ENCODE assay signal across 34 mouse cellular contexts in the genomic region with DNA sequence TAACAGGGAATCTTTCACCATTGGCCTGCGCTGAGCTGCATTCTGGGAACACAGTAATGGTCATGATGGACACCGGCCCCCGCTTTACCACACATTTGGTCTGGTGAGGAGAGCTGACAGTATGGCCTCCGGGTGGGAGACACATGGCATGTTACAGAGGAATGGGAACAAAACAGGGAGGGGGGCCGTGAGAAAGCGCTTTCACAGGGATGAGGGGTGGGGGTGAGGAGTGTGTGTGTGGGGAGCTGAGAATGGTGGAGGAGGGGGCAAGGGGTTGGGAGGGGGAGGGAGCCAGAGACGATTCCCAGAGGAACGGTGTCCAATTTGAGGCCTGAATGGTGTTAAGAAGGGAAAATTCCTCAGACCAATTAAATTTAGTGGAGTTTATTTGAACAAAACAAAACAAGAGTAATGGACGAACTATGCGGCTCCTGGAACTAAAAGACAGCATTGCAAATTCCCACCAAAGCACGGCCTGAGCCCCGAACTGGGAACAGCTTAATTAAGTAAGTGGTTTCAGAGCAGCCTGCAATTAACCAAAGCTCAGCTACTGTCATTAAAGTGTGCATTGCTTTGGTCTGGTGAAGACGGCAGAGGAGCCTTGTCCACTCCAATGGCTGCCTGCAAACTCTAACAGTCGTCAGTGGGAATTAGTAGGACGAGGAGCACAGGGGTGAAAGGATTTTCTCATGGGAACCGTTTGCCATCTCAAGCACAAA. TPM values are rescaled to one million over a fixed set of nuclear protein-coding genes. Genes with fewer than 3 reads are reported as not detected.
DNase-seq lines count a peak whose midpoint lies in the region; ATAC-seq and TF ChIP-seq lines count a peak whose summit lies in the region.
"Had no signal": no experiment of that assay in that cellular context is flagged by ENCODE, and none has a peak within 500 bp of the region (broad histone marks: within the 10 kb centered on the region; RNA-seq: fewer than 3 reads in every experiment).

No protein-coding gene starts in this region.

- no peak for ATAC-seq in forebrain, postnatal 0 days
- ATAC-seq in midbrain, embryonic 12.5 days (ENCODE audit: low FRiP score, low read depth): peak; percentile 31
- ATAC-seq in midbrain, embryonic 16.5 days: no peak
- ATAC-seq in forebrain, embryonic 16.5 days: peak; percentile 62
- ATAC-seq: intestine, postnatal 0 days; Patski had no signal

- intact Hi-C loops in left cerebral cortex, postnatal 4 days (cut with DNase I): loop anchor here (10.0 kb wide), 1 partner anchor 178 kb away; the partner anchor contains the start of gene Adamts18

- no peaks in the 10 kb centered on the region for H3K36me3 ChIP-seq in forebrain, embryonic 10.5 days (replicated peaks)
- no peaks in the 10 kb centered on the region for H3K36me3 ChIP-seq in forebrain, postnatal 0 days (ENCODE audit: insufficient read depth)
- no peaks in the 10 kb centered on the region for H3K36me3 ChIP-seq in midbrain, embryonic 12.5 days
- no peaks in the 10 kb centered on the region for H3K36me3 ChIP-seq in midbrain, embryonic 16.5 days (ENCODE audit: control insufficient read depth, insufficient read depth, low read length)
- no peaks in the 10 kb centered on the region for H3K36me3 ChIP-seq in forebrain, embryonic 16.5 days (ENCODE audit: control insufficient read depth, insufficient read depth)
- H3K36me3 ChIP-seq: embryonic facial prominence, embryonic 15.5 days; G1E; hindbrain, embryonic 13.5 days; kidney, embryonic 15.5 days; limb, embryonic 15.5 days; neural tube, embryonic 15.5 days had no signal

- H3K4me3 ChIP-seq in forebrain, embryonic 10.5 days: no peak overlapping the region
- H3K4me3 ChIP-seq in forebrain, postnatal 0 days (ENCODE audit: low read depth, low read length): no peak overlapping the region
- H3K4me3 ChIP-seq in midbrain, embryonic 12.5 days: no peak overlapping the region
- H3K4me3 ChIP-seq in midbrain, embryonic 16.5 days (ENCODE audit: low read depth, low read length): no peak overlapping the region
- no peak overlapping the region for H3K4me3 ChIP-seq in forebrain, embryonic 16.5 days (replicated peaks; ENCODE audit: low read length)
- H3K4me3 ChIP-seq: embryonic facial prominence, embryonic 15.5 days; hindbrain, embryonic 13.5 days; kidney, embryonic 15.5 days; limb, embryonic 15.5 days; neural tube, embryonic 15.5 days had no signal

- TF ChIP-seq CTCF in forebrain, postnatal 0 days (IDR thresholded peaks at IDR 0.05; ENCODE audit: low read depth): no peak

- H3K27ac ChIP-seq in forebrain, embryonic 10.5 days: peak overlapping the region; percentile 65
- no peak overlapping the region for H3K27ac ChIP-seq in forebrain, postnatal 0 days (ENCODE audit: low read depth, low read length)
- no peak overlapping the region for H3K27ac ChIP-seq in midbrain, embryonic 12.5 days (replicated peaks)
- H3K27ac ChIP-seq in midbrain, embryonic 16.5 days (ENCODE audit: low read length): no peak overlapping the region
- H3K27ac ChIP-seq in forebrain, embryonic 16.5 days (ENCODE audit: low read length): peak overlapping the region; percentile 63
- H3K27ac ChIP-seq: embryonic facial prominence, embryonic 15.5 days; hindbrain, embryonic 13.5 days; kidney, embryonic 15.5 days; limb, embryonic 15.5 days; liver, embryonic 14.5 days; neural tube, embryonic 15.5 days had no signal

- DNase-seq in forebrain, embryonic 10.5 days (ENCODE audit: extremely low spot score, low spot score): peak; percentile 32
- no peak for DNase-seq in forebrain, postnatal 0 days
- DNase-seq in left cerebral cortex, postnatal 4 days: no peak
- no peak for DNase-seq in kidney, postnatal 14 days
- DNase-seq: adrenal gland, postnatal 14 days; cerebellum, adult 11-12 months; cerebellum, adult 9-11 months; gastrocnemius, postnatal 25 days; heart, adult 18-20 months; heart, postnatal 4 days; kidney, postnatal 4 days; lung, embryonic 14.5 days; lung, postnatal 14 days; right cerebral cortex, adult 18-20 months; spleen, adult 18-20 months; thymus, adult 18-20 months; thymus, postnatal 25 days had no signal

- H3K4me1 ChIP-seq in forebrain, embryonic 10.5 days: peaks cover 40% of the 10 kb centered on the region
- H3K4me1 ChIP-seq in forebrain, postnatal 0 days (ENCODE audit: insufficient read depth): no peaks in the 10 kb centered on the region
- 0 out of 2 replicates have a peak, but pooled peaks cover 10% of the 10 kb centered on the region for H3K4me1 ChIP-seq in midbrain, embryonic 12.5 days
- peaks cover 3% of the 10 kb centered on the region; the same call in 1 of the 2 replicates for H3K4me1 ChIP-seq in midbrain, embryonic 16.5 days (ENCODE audit: control insufficient read depth, insufficient read depth, low read length)
- H3K4me1 ChIP-seq in forebrain, embryonic 16.5 days (replicated peaks; ENCODE audit: control insufficient read depth, insufficient read depth, low read length): peaks cover 18% of the 10 kb centered on the region
- H3K4me1 ChIP-seq: embryonic facial prominence, embryonic 15.5 days had no signal

- WGBS in forebrain, embryonic 10.5 days: 53% methylated on average over 16 of the region's 16 CpGs
- WGBS in forebrain, postnatal 0 days: 20% methylated on average over 16 of the region's 16 CpGs
- WGBS in midbrain, embryonic 12.5 days: 66% methylated on average over 16 of the region's 16 CpGs
- WGBS in midbrain, embryonic 16.5 days: 63% methylated on average over 16 of the region's 16 CpGs
- 13% methylated on average over 16 of the region's 16 CpGs for whole genome bisulfite sequencing in forebrain, embryonic 16.5 days

- no peaks in the 10 kb centered on the region for H3K9me3 ChIP-seq in forebrain, embryonic 10.5 days
- no peaks in the 10 kb centered on the region for H3K9me3 ChIP-seq in forebrain, postnatal 0 days (ENCODE audit: low read length)
- H3K9me3 ChIP-seq in midbrain, embryonic 12.5 days: no peaks in the 10 kb centered on the region
- H3K9me3 ChIP-seq in midbrain, embryonic 16.5 days (replicated peaks; ENCODE audit: control insufficient read depth, low read length, poor library complexity, severe bottlenecking): no peaks in the 10 kb centered on the region
- no peaks in the 10 kb centered on the region for H3K9me3 ChIP-seq in forebrain, embryonic 16.5 days (ENCODE audit: control insufficient read depth, low read length)
- H3K9me3 ChIP-seq: embryonic facial prominence, embryonic 15.5 days; hindbrain, embryonic 13.5 days; kidney, embryonic 15.5 days; limb, embryonic 15.5 days; neural tube, embryonic 15.5 days had no signal

- no peak overlapping the region for H3K9ac ChIP-seq in forebrain, postnatal 0 days
- H3K9ac ChIP-seq in midbrain, embryonic 12.5 days (replicated peaks): no peak overlapping the region
- no peak overlapping the region for H3K9ac ChIP-seq in midbrain, embryonic 16.5 days (ENCODE audit: low read depth, low read length)
- H3K9ac ChIP-seq in forebrain, embryonic 16.5 days (replicated peaks; ENCODE audit: low read depth, low read length): 0 out of 2 replicates have a peak overlapping the region, but pooled peaks have one; percentile 17
- H3K9ac ChIP-seq: embryonic facial prominence, embryonic 15.5 days; hindbrain, embryonic 13.5 days; kidney, embryonic 15.5 days; limb, embryonic 15.5 days; liver, embryonic 14.5 days; lung, embryonic 14.5 days; neural tube, embryonic 15.5 days had no signal

- H3K27me3 ChIP-seq in forebrain, embryonic 10.5 days (ENCODE audit: poor library complexity, severe bottlenecking): no peaks in the 10 kb centered on the region
- H3K27me3 ChIP-seq in forebrain, postnatal 0 days (ENCODE audit: insufficient read depth, low read length): no peaks in the 10 kb centered on the region
- no peaks in the 10 kb centered on the region for H3K27me3 ChIP-seq in midbrain, embryonic 12.5 days
- H3K27me3 ChIP-seq in midbrain, embryonic 16.5 days (ENCODE audit: control insufficient read depth, insufficient read depth, low read depth, low read length): no peaks in the 10 kb centered on the region
- H3K27me3 ChIP-seq in forebrain, embryonic 16.5 days (replicated peaks; ENCODE audit: control insufficient read depth, insufficient read depth, low read length): no peaks in the 10 kb centered on the region
- H3K27me3 ChIP-seq: hindbrain, embryonic 13.5 days; kidney, embryonic 15.5 days; neural tube, embryonic 15.5 days; Patski had no signal

- H3K4me2 ChIP-seq in forebrain, postnatal 0 days (ENCODE audit: low read depth): no peak overlapping the region
- H3K4me2 ChIP-seq in midbrain, embryonic 12.5 days (replicated peaks): no peak overlapping the region
- no peak overlapping the region for H3K4me2 ChIP-seq in midbrain, embryonic 16.5 days (ENCODE audit: low read length)
- no peak overlapping the region for H3K4me2 ChIP-seq in forebrain, embryonic 16.5 days (ENCODE audit: low read length)
- H3K4me2 ChIP-seq: embryonic facial prominence, embryonic 15.5 days; heart, embryonic 11.5 days; hindbrain, embryonic 13.5 days; kidney, embryonic 15.5 days; limb, embryonic 15.5 days; lung, embryonic 14.5 days; neural tube, embryonic 15.5 days had no signal

RNA-seq across cellular contexts. Expression of gene Syce1l, which starts 23.9 kb away (rescaled TPM):
- polyA plus RNA-seq in forebrain, embryonic 10.5 days (2016; fragmentation: Nextera tagmentation; extraction: Ambion mirVana): not detected in 2 replicates
- total RNA-seq in forebrain, postnatal 0 days (2014; rRNA removed): 0.77 TPM in 1 of 2 replicates, not detected in the other
- polyA plus RNA-seq in forebrain, postnatal 0 days (2015; fragmentation: Nextera tagmentation; extraction: Ambion mirVana): 0.26 TPM in 1 of 2 replicates, not detected in the other
- polyA plus RNA-seq in midbrain, embryonic 12.5 days (2016; fragmentation: Nextera tagmentation; extraction: Ambion mirVana): not detected in 2 replicates
- not detected in 2 replicates for polyA plus RNA-seq in midbrain, embryonic 16.5 days (2015; fragmentation: Nextera tagmentation; extraction: Ambion mirVana)
- polyA plus RNA-seq in forebrain, embryonic 16.5 days (2015; fragmentation: Nextera tagmentation; extraction: Ambion mirVana): 0.35 TPM in 1 of 2 replicates, not detected in the other
- total RNA-seq in left cerebral cortex, postnatal 4 days (2021): 1 to 10 TPM; 1.0 to 1.5 TPM
- total RNA-seq: adrenal gland, postnatal 14 days; common myeloid progenitor, adult 5-6 weeks; G1E; gastrocnemius, adult 18-20 months; gastrocnemius, postnatal 25 days; heart, adult 18-20 months; heart, postnatal 4 days had no signal
- polyA plus RNA-seq: embryonic facial prominence, embryonic 15.5 days; heart, embryonic 11.5 days; heart, embryonic 16.5 days; hindbrain, embryonic 13.5 days; intestine, postnatal 0 days; kidney, embryonic 15.5 days; limb, embryonic 15.5 days; liver, embryonic 14.5 days; lung, embryonic 14.5 days; Patski; stomach, embryonic 16.5 days had no signal

RNA-seq across cellular contexts. Expression of gene Mon1b, which starts 31.5 kb away (rescaled TPM):
- 8.7 and 9.9 TPM in 2 replicates for polyA plus RNA-seq in forebrain, embryonic 10.5 days (2016; fragmentation: Nextera tagmentation; extraction: Ambion mirVana)
- 20.1 and 23.7 TPM in 2 replicates for total RNA-seq in forebrain, postnatal 0 days (2014; rRNA removed)
- 9.2 and 10.4 TPM in 2 replicates for polyA plus RNA-seq in forebrain, postnatal 0 days (2015; fragmentation: Nextera tagmentation; extraction: Ambion mirVana)
- 11.5 and 12.6 TPM in 2 replicates for polyA plus RNA-seq in midbrain, embryonic 12.5 days (2016; fragmentation: Nextera tagmentation; extraction: Ambion mirVana)
- 12.5 and 13.0 TPM in 2 replicates for polyA plus RNA-seq in midbrain, embryonic 16.5 days (2015; fragmentation: Nextera tagmentation; extraction: Ambion mirVana)
- polyA plus RNA-seq in forebrain, embryonic 16.5 days (2015; fragmentation: Nextera tagmentation; extraction: Ambion mirVana): 13.9 and 15.5 TPM in 2 replicates
- total RNA-seq in left cerebral cortex, postnatal 4 days (2021): 10 to 100 TPM; 21.6 to 21.9 TPM

Comparison
In these comparisons a context has a peak if more than half of its experiments do, and no peak if none do; other contexts are left out.
1. H3K27ac ChIP-seq: peak in forebrain, embryonic 10.5 days (single experiment) and forebrain, embryonic 16.5 days (single experiment); none in forebrain, postnatal 0 days (single experiment), midbrain, embryonic 12.5 days (single experiment) and midbrain, embryonic 16.5 days (single experiment).
2. ATAC-seq: peak in midbrain, embryonic 12.5 days (single experiment) and forebrain, embryonic 16.5 days (single experiment); none in forebrain, postnatal 0 days (single experiment) and midbrain, embryonic 16.5 days (single experiment).